Mouse (Mus musculus): Measurements from ENCODE around the gene Wdsub1. TPM values are rescaled to one million over a fixed set of nuclear protein-coding genes. Genes with fewer than 3 reads are reported as not detected.

Wdsub1 gene
- polyA plus RNA-seq, 2 experiments, result 8.8 to 8.9 TPM

GRCm38 (mm10) chr2:59843848-59844247 lies 38.5 kb downstream of the Wdsub1 start:
- 72% methylated on average over 6 of the region's 6 CpGs for WGBS (ENCODE audit: insufficient replicate concordance)

DNA sequence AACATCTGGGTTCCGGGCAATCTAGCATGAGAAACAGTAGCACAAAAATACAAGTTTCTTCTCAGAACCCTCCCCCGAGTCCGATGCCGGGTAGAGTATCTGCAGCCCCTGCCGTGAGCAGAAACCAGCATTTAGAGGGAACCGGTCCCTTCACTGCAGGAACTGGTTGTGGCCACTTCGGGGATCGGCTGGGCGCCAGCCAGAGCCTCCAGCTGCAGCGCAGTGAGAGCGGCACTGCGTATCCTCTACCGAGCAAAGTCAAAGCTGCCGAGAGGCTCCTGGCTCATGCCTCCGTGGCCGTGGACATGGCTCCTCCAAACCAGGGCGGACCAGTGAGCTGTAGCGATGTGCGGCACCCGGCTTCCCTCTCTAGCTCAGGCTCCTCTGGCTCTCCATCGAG lies 39.2 kb downstream of the Wdsub1 start:
- Histone ChIP-seq H3K27ac (no peak overlapping the region), H3K4me2 (ENCODE audit: low read depth) (no peak overlapping the region), H3K9ac (replicated peaks) (no peak overlapping the region), H3K4me1 (replicated peaks; ENCODE audit: control insufficient read depth in 2 of 2, insufficient read depth in 2 of 2, low read length in 1 of 2) (peaks cover 0 to 13% of the 10 kb centered on the region in 2 experiments; a peak in 2 of 4 replicates), H3K27me3 (ENCODE audit: control insufficient read depth, insufficient read depth, low read length) (no peaks in the 10 kb centered on the region), H3K36me3 (replicated peaks; ENCODE audit: control insufficient read depth, insufficient read depth, low read depth) (no peaks in the 10 kb centered on the region), H3K9me3 (ENCODE audit: control insufficient read depth, low read length) (no peaks in the 10 kb centered on the region), H3K4me3 (ENCODE audit: insufficient read depth in 1 of 2, low read depth in 2 of 2, low read length in 2 of 2) (no peak overlapping the region)
- 82% methylated on average over 21 of the region's 21 CpGs for WGBS (ENCODE audit: insufficient replicate concordance)
- ATAC-seq (ENCODE audit: insufficient read depth) (no peak), DNase-seq (ENCODE audit: low read depth in 3 of 3, low spot score in 3 of 3) (no peak)
- TF ChIP-seq EP300 (IDR thresholded peaks at IDR 0.05; ENCODE audit: low read depth) (no peak), CTCF (IDR thresholded peaks at IDR 0.05; ENCODE audit: low read depth) (no peak)

More at GRCm38 (mm10) chr2:59843848-59844247, 38.5 kb downstream of the Wdsub1 start:
- TF ChIP-seq CTCF (IDR thresholded peaks at IDR 0.05; ENCODE audit: low read depth), result no peak
- TF ChIP-seq EP300 (IDR thresholded peaks at IDR 0.05; ENCODE audit: low read depth), result no peak
- Histone ChIP-seq H3K4me2 (ENCODE audit: low read depth) (no peak overlapping the region), H3K36me3 (replicated peaks; ENCODE audit: control insufficient read depth, insufficient read depth, low read depth) (no peaks in the 10 kb centered on the region), H3K4me1 (replicated peaks; ENCODE audit: control insufficient read depth in 2 of 2, insufficient read depth in 2 of 2, low read length in 1 of 2) (peaks cover 0 to 13% of the 10 kb centered on the region in 2 experiments; a peak in 2 of 4 replicates), H3K9me3 (ENCODE audit: control insufficient read depth, low read length) (no peaks in the 10 kb centered on the region), H3K9ac (replicated peaks) (no peak overlapping the region), H3K27ac (no peak overlapping the region), H3K4me3 (ENCODE audit: insufficient read depth in 1 of 2, low read depth in 2 of 2, low read length in 2 of 2) (no peak overlapping the region), H3K27me3 (ENCODE audit: control insufficient read depth, insufficient read depth, low read length) (no peaks in the 10 kb centered on the region)
- ATAC-seq (ENCODE audit: insufficient read depth), result no peak
- DNase-seq (ENCODE audit: low read depth in 3 of 3, low spot score in 3 of 3), result no peak

DNA sequence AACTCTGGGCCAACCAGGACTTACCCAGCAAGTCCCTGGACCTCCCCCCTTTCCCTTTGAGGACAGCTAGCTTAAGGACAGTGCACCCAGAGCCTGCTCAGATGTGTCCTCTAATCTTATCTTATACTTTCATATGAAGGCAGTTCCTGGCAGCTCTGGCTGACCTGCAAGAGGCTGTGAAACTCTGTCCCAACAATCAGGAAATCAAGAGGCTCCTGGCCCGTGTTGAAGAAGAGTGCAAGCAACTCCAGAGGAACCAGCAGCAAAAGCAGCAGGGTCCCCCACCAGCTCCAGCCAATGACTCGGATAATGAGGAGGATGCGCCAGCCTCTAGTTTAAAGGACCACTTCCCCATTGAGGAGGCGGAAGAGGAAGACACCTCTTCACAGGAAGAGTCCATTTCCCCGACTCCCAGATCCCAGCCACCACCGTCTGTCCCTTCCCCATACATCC lies 39.8 kb downstream of the Wdsub1 start:
- no peak for DNase-seq (ENCODE audit: low read depth in 3 of 3, low spot score in 3 of 3)
- Histone ChIP-seq H3K9ac (replicated peaks) (no peak overlapping the region), H3K27me3 (ENCODE audit: control insufficient read depth, insufficient read depth, low read length) (no peaks in the 10 kb centered on the region), H3K9me3 (ENCODE audit: control insufficient read depth, low read length) (no peaks in the 10 kb centered on the region), H3K4me2 (ENCODE audit: low read depth) (no peak overlapping the region), H3K27ac (no peak overlapping the region), H3K4me1 (replicated peaks; ENCODE audit: control insufficient read depth in 2 of 2, insufficient read depth in 2 of 2, low read length in 1 of 2) (peaks cover 0 to 13% of the 10 kb centered on the region in 2 experiments; a peak in 2 of 4 replicates), H3K4me3 (ENCODE audit: insufficient read depth in 1 of 2, low read depth in 2 of 2, low read length in 2 of 2) (no peak overlapping the region), H3K36me3 (replicated peaks; ENCODE audit: control insufficient read depth, insufficient read depth, low read depth) (no peaks in the 10 kb centered on the region)
- no peak for TF ChIP-seq EP300 (IDR thresholded peaks at IDR 0.05; ENCODE audit: low read depth)
- WGBS (ENCODE audit: insufficient replicate concordance), result 33% methylated on average over 6 of the region's 6 CpGs
- peak; percentile 38; the same call in 1 of the 2 replicates for ATAC-seq (ENCODE audit: insufficient read depth)

DNA sequence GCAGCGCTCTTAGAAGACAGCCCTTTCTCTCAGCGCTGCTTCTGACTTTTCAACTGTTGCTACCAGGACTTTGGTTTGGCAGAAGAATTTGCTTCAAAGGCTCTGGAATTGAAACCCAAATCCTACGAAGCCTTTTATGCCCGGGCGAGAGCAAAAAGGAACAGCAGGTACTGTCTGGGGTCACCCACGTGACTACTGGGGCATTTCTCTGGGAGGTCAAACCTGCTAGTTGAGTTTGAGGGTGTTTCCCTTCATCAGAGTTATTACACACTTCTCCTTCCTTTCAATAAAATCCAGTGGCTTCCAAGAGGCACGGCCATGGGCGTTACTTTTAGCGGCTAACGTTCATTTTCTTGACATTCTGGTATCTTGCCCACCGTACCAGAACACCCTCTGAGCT lies 40.4 kb downstream of the Wdsub1 start:
- Histone ChIP-seq H3K27ac (no peak overlapping the region), H3K9ac (replicated peaks) (no peak overlapping the region), H3K4me2 (ENCODE audit: low read depth) (no peak overlapping the region), H3K4me3 (ENCODE audit: insufficient read depth in 1 of 2, low read depth in 2 of 2, low read length in 2 of 2) (no peak overlapping the region), H3K9me3 (ENCODE audit: control insufficient read depth, low read length) (no peaks in the 10 kb centered on the region), H3K4me1 (replicated peaks; ENCODE audit: control insufficient read depth in 2 of 2, insufficient read depth in 2 of 2, low read length in 1 of 2) (peaks cover 0 to 13% of the 10 kb centered on the region in 2 experiments; a peak in 2 of 4 replicates), H3K27me3 (ENCODE audit: control insufficient read depth, insufficient read depth, low read length) (no peaks in the 10 kb centered on the region), H3K36me3 (replicated peaks; ENCODE audit: control insufficient read depth, insufficient read depth, low read depth) (no peaks in the 10 kb centered on the region)
- WGBS (ENCODE audit: insufficient replicate concordance), result 80% methylated on average over 11 of the region's 11 CpGs
- no peak for DNase-seq (ENCODE audit: low read depth in 3 of 3, low spot score in 3 of 3)
- TF ChIP-seq EP300 (IDR thresholded peaks at IDR 0.05; ENCODE audit: low read depth), result no peak
- no peak for TF ChIP-seq CTCF (IDR thresholded peaks at IDR 0.05; ENCODE audit: low read depth)
- no peak for ATAC-seq (ENCODE audit: insufficient read depth)

DNA sequence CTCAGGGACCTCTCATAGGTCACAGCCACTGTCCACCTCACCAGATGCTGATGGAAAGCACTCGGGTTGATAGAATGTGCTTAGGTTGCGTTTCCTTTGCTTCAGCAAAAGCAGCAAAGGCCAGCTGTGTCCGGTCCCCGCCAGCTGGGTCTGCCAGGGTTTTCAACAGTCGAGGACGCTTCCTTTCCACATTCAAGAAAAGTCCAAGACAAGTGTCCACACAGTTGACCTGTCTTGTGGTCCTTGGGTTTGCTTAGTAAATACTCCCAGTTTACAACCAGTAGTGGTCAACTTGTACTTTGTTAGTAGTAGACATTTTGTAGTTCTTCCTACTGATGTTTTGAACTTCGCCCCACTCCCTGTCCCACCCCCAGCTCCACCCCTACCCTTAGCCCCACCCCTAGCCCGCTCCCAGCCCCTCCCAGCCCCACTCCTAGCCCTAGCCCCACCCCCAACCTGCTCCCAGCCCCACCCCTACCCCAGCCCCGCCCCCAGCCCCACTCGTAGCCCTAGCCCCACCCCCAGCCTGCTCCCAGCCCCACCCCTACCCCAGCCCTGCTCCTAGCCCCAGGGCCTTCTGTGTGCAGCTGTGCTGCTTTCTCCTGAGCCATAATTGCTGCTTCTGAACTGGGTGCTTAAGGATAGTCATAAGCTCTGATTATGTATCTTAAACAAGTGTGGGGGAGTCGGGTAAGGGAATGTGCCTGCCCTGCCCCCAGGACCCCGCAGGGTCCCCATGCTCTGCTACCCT lies 41.0 kb downstream of the Wdsub1 start:
- TF ChIP-seq EP300 (IDR thresholded peaks at IDR 0.05; ENCODE audit: low read depth) (no peak), CTCF (IDR thresholded peaks at IDR 0.05; ENCODE audit: low read depth) (no peak)
- no peak overlapping the region for H3K9ac ChIP-seq (replicated peaks)
- no peaks in the 10 kb centered on the region for H3K27me3 ChIP-seq (ENCODE audit: control insufficient read depth, insufficient read depth, low read length)
- no peak overlapping the region for H3K4me3 ChIP-seq (ENCODE audit: insufficient read depth in 1 of 2, low read depth in 2 of 2, low read length in 2 of 2)
- peaks cover 0 to 13% of the 10 kb centered on the region in 2 experiments; a peak in 2 of 4 replicates for H3K4me1 ChIP-seq (replicated peaks; ENCODE audit: control insufficient read depth in 2 of 2, insufficient read depth in 2 of 2, low read length in 1 of 2)
- whole genome bisulfite sequencing (ENCODE audit: insufficient replicate concordance), result 59% methylated on average over 12 of the region's 12 CpGs
- peak; percentile 79 for ATAC-seq (ENCODE audit: insufficient read depth)
- H3K4me2 ChIP-seq (ENCODE audit: low read depth), result no peak overlapping the region; the same call in 1 of the 2 replicates
- no peaks in the 10 kb centered on the region for H3K36me3 ChIP-seq (replicated peaks; ENCODE audit: control insufficient read depth, insufficient read depth, low read depth)
- no peak overlapping the region for H3K27ac ChIP-seq
- peak in 2 of 3 experiments; percentile 16 to 26 for DNase-seq (ENCODE audit: low read depth in 3 of 3, low spot score in 3 of 3)
- H3K9me3 ChIP-seq (ENCODE audit: control insufficient read depth, low read length), result no peaks in the 10 kb centered on the region
